Mouse (Mus musculus): ENCODE measurements at regions not wholly inside any gene's neighbourhood (a gene's known extent, or its start where the extent isn't known, plus 50 kb on each side); places are given as distances from the start of the nearest gene placed in this dataset.

GRCm38 (mm10) chr1:90404717-90405487, 197.9 kb upstream of the Cops8 start:
- no peak for TF ChIP-seq POLR2A (IDR thresholded peaks at IDR 0.05; ENCODE audit: low read depth, low read length)
- TF ChIP-seq CTCF (IDR thresholded peaks at IDR 0.05; ENCODE audit: extremely low read depth, insufficient read depth, insufficient read length, insufficient replicate concordance) = no peak
